In genomic region chr9:65580401-65581256, GRCm38 (mm10) we compare ENCODE assay signal across 8 mouse cellular contexts. TPM values are rescaled to one million over a fixed set of nuclear protein-coding genes. Genes with fewer than 3 reads are reported as not detected.
DNase-seq lines count a peak whose midpoint lies in the region; ATAC-seq and TF ChIP-seq lines count a peak whose summit lies in the region.

No protein-coding gene starts in this region.

- peak overlapping the region; percentile 56 for H3K4me3 ChIP-seq in ES-Bruce4 (ENCODE audit: low read depth, low read length)
- H3K4me3 ChIP-seq in forebrain, embryonic 12.5 days (replicated peaks), result peak overlapping the region; percentile 58
- H3K4me3 ChIP-seq in heart, embryonic 16.5 days (ENCODE audit: low read length), result peak overlapping the region; percentile 82
- H3K4me3 ChIP-seq in neural tube, embryonic 14.5 days (ENCODE audit: low read depth, low read length), result peak overlapping the region; percentile 52

- H3K36me3 ChIP-seq in ES-Bruce4 (ENCODE audit: control insufficient read depth, insufficient read depth, low read length, poor library complexity, severe bottlenecking), result no peaks in the 10 kb centered on the region
- no peaks in the 10 kb centered on the region for H3K36me3 ChIP-seq in forebrain, embryonic 12.5 days (replicated peaks)
- no peaks in the 10 kb centered on the region for H3K36me3 ChIP-seq in heart, embryonic 16.5 days (ENCODE audit: control insufficient read depth, insufficient read depth)
- no peaks in the 10 kb centered on the region for H3K36me3 ChIP-seq in neural tube, embryonic 14.5 days (ENCODE audit: control insufficient read depth, insufficient read depth, low read length)

- peak; percentile 87 for ATAC-seq in forebrain, embryonic 12.5 days (ENCODE audit: low FRiP score)
- peak; percentile 19; the same call in 1 of the 2 replicates for ATAC-seq in heart, embryonic 16.5 days (replicated peaks; ENCODE audit: extremely low read depth, insufficient read depth, low FRiP score)
- ATAC-seq in neural tube, embryonic 14.5 days (ENCODE audit: low read depth), result peak; percentile 75

- peak; percentile 92 for TF ChIP-seq CTCF in ES-Bruce4 (IDR thresholded peaks at IDR 0.05; ENCODE audit: low read depth, low read length)

- peak; percentile 32 for TF ChIP-seq POLR2A in ES-Bruce4 (IDR thresholded peaks at IDR 0.05; ENCODE audit: insufficient read depth, low read length)

- 7% methylated on average over 19 of the region's 29 CpGs for WGBS in forebrain, embryonic 12.5 days
- WGBS in heart, embryonic 16.5 days, result 4% methylated on average over 22 of the region's 29 CpGs
- 8% methylated on average over 19 of the region's 29 CpGs for WGBS in neural tube, embryonic 14.5 days

- peak overlapping the region; percentile 49 for H3K9ac ChIP-seq in ES-Bruce4 (ENCODE audit: low read depth, poor library complexity, severe bottlenecking)
- H3K9ac ChIP-seq in forebrain, embryonic 12.5 days, result peak overlapping the region; percentile 45; the same call in 1 of the 2 replicates
- H3K9ac ChIP-seq in heart, embryonic 16.5 days (ENCODE audit: low read length), result peak overlapping the region; percentile 67
- H3K9ac ChIP-seq in neural tube, embryonic 14.5 days (replicated peaks; ENCODE audit: low read depth, low read length), result peak overlapping the region; percentile 21; the same call in 1 of the 2 replicates

- no peaks in the 10 kb centered on the region for H3K9me3 ChIP-seq in ES-Bruce4 (replicated peaks; ENCODE audit: control insufficient read depth, insufficient read depth, low read length, poor library complexity, severe bottlenecking)
- H3K9me3 ChIP-seq in forebrain, embryonic 12.5 days, result no peaks in the 10 kb centered on the region
- no peaks in the 10 kb centered on the region for H3K9me3 ChIP-seq in heart, embryonic 16.5 days (replicated peaks; ENCODE audit: control insufficient read depth, low read length)
- H3K9me3 ChIP-seq in neural tube, embryonic 14.5 days (ENCODE audit: control insufficient read depth, low read length), result no peaks in the 10 kb centered on the region

- peak; percentile 91 for DNase-seq in c-Kit-positive CD71-positive TER-119-positive erythroid progenitor cells, embryonic 14.5 days (ENCODE audit: low spot score)
- DNase-seq in kidney, postnatal 25 days, result peak; percentile 91 to 92
- peak; percentile 90 to 93 for DNase-seq in lung, adult 18-20 months
- DNase-seq in testis, postnatal 14 days (ENCODE audit: low spot score), result peak; percentile 76

- peak overlapping the region; percentile 64 for H3K4me2 ChIP-seq in forebrain, embryonic 12.5 days
- peak overlapping the region; percentile 66 for H3K4me2 ChIP-seq in heart, embryonic 16.5 days (ENCODE audit: low read depth, low read length)
- H3K4me2 ChIP-seq in neural tube, embryonic 14.5 days (ENCODE audit: low read depth, low read length), result peak overlapping the region; percentile 64

- H3K4me1 ChIP-seq in ES-Bruce4 (ENCODE audit: control insufficient read depth, insufficient read depth, low read length), result no peaks in the 10 kb centered on the region
- H3K4me1 ChIP-seq in forebrain, embryonic 12.5 days, result peaks cover 35% of the 10 kb centered on the region
- H3K4me1 ChIP-seq in heart, embryonic 16.5 days (ENCODE audit: control insufficient read depth, insufficient read depth, low read length), result peaks cover 41% of the 10 kb centered on the region
- H3K4me1 ChIP-seq in neural tube, embryonic 14.5 days (ENCODE audit: control insufficient read depth, insufficient read depth, low read length), result no peaks in the 10 kb centered on the region; the same call in 1 of the 2 replicates

- H3K27me3 ChIP-seq in ES-Bruce4 (ENCODE audit: control insufficient read depth, insufficient read depth, low read length, poor library complexity, severe bottlenecking), result no peaks in the 10 kb centered on the region
- no peaks in the 10 kb centered on the region for H3K27me3 ChIP-seq in forebrain, embryonic 12.5 days
- no peaks in the 10 kb centered on the region for H3K27me3 ChIP-seq in heart, embryonic 16.5 days (ENCODE audit: control insufficient read depth, insufficient read depth, low read length)
- H3K27me3 ChIP-seq in neural tube, embryonic 14.5 days (ENCODE audit: control insufficient read depth, insufficient read depth, low read length), result no peaks in the 10 kb centered on the region

- no peak for TF ChIP-seq EP300 in ES-Bruce4 (IDR thresholded peaks at IDR 0.05; ENCODE audit: insufficient read depth, low read depth, low read length)

- peak overlapping the region; percentile 52 for H3K27ac ChIP-seq in ES-Bruce4 (ENCODE audit: insufficient read depth, low read length)
- H3K27ac ChIP-seq in forebrain, embryonic 12.5 days, result peak overlapping the region; percentile 78
- H3K27ac ChIP-seq in heart, embryonic 16.5 days (ENCODE audit: low read length), result peak overlapping the region; percentile 85
- H3K27ac ChIP-seq in neural tube, embryonic 14.5 days (ENCODE audit: low read depth, low read length), result no peak overlapping the region

RNA-seq across cellular contexts. Expression of gene Plekho2, which starts 0.8 kb away (rescaled TPM):
- polyA plus RNA-seq in ES-Bruce4 (2011; ENCODE audit: insufficient read depth, insufficient read length, low read depth, missing spikeins), result 6.1 and 6.2 TPM in 2 replicates
- 9.0 and 9.1 TPM in 2 replicates for polyA plus RNA-seq in forebrain, embryonic 12.5 days (2016; fragmentation: Nextera tagmentation; extraction: Ambion mirVana)
- polyA plus RNA-seq in heart, embryonic 16.5 days (2015; fragmentation: Nextera tagmentation; extraction: Ambion mirVana), result 11.0 and 12.0 TPM in 2 replicates
- 2.4 and 5.2 TPM in 2 replicates for polyA plus RNA-seq in neural tube, embryonic 14.5 days (2014; fragmentation: Nextera tagmentation; extraction: Ambion mirVana)

RNA-seq across cellular contexts. Expression of gene Pif1, which starts 6.3 kb away (rescaled TPM):
- polyA plus RNA-seq in ES-Bruce4 (2011; ENCODE audit: insufficient read depth, insufficient read length, low read depth, missing spikeins), result 27.7 and 32.3 TPM in 2 replicates
- 28.8 and 33.7 TPM in 2 replicates for polyA plus RNA-seq in forebrain, embryonic 12.5 days (2016; fragmentation: Nextera tagmentation; extraction: Ambion mirVana)
- polyA plus RNA-seq in heart, embryonic 16.5 days (2015; fragmentation: Nextera tagmentation; extraction: Ambion mirVana), result 11.9 and 13.9 TPM in 2 replicates
- polyA plus RNA-seq in neural tube, embryonic 14.5 days (2014; fragmentation: Nextera tagmentation; extraction: Ambion mirVana), result 0.75 and 1.0 TPM in 2 replicates

RNA-seq across cellular contexts. Expression of gene Rbpms2, which starts 48.8 kb away (rescaled TPM):
- 162 and 174 TPM in 2 replicates for polyA plus RNA-seq in ES-Bruce4 (2011; ENCODE audit: insufficient read depth, insufficient read length, low read depth, missing spikeins)
- 9.9 and 10.5 TPM in 2 replicates for polyA plus RNA-seq in forebrain, embryonic 12.5 days (2016; fragmentation: Nextera tagmentation; extraction: Ambion mirVana)
- polyA plus RNA-seq in heart, embryonic 16.5 days (2015; fragmentation: Nextera tagmentation; extraction: Ambion mirVana), result 105 and 108 TPM in 2 replicates
- polyA plus RNA-seq in neural tube, embryonic 14.5 days (2014; fragmentation: Nextera tagmentation; extraction: Ambion mirVana), result 2.5 and 3.9 TPM in 2 replicates

Comparison
In these comparisons a context has a peak if more than half of its experiments do, and no peak if none do; other contexts are left out.
1. ATAC-seq: peak in every context shown above with its lines; median percentile 87 in forebrain, embryonic 12.5 days; 75 in neural tube, embryonic 14.5 days; 19 in heart, embryonic 16.5 days.